Comparison of ENCODE assay signal across 8 mouse cellular contexts in the genomic region with DNA sequence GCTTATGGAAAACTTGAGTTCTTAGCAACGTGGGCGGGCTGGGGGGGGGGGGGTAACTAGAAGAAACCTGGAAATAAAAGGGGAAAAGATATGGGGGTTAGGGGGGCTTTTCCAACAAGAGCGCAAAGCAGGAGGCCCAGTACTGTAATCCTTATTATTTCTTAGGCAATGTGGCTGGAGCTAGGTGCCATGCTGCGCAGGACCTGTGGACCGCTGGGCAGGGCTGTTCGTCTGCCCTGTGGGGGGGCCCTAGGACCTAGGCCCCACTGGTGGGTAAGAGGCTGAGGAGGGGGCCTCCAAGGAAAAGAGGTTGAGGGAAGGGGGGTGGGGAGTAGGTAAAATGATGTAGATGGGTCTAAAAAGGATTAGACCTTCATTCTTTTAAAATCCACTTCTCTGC. TPM values are rescaled to one million over a fixed set of nuclear protein-coding genes. Genes with fewer than 3 reads are reported as not detected.
A peak's percentile ranks its signal among the peaks of the same experiment; 100 is the strongest.
DNase-seq lines count a peak whose midpoint lies in the region; ATAC-seq lines count a peak whose summit lies in the region.

No protein-coding gene starts in this region.

- peaks cover 4% of the 10 kb centered on the region; the same call in 1 of the 2 replicates for H3K4me1 ChIP-seq in neural tube, embryonic 11.5 days (ENCODE audit: control insufficient read depth, insufficient read depth, low read length)
- peaks cover 19% of the 10 kb centered on the region for H3K4me1 ChIP-seq in limb, embryonic 12.5 days (replicated peaks)
- peaks cover 9% of the 10 kb centered on the region for H3K4me1 ChIP-seq in stomach, embryonic 14.5 days (ENCODE audit: control insufficient read depth, insufficient read depth, low read length)

- peak overlapping the region; percentile 42 for H3K4me2 ChIP-seq in neural tube, embryonic 11.5 days (ENCODE audit: low read depth)
- H3K4me2 ChIP-seq in limb, embryonic 12.5 days: peak overlapping the region; percentile 74
- H3K4me2 ChIP-seq in stomach, embryonic 14.5 days (replicated peaks; ENCODE audit: low read depth, low read length): peak overlapping the region; percentile 56

- H3K4me3 ChIP-seq in neural tube, embryonic 11.5 days (ENCODE audit: low read depth, low read length): peak overlapping the region; percentile 43
- peak overlapping the region; percentile 47 for H3K4me3 ChIP-seq in limb, embryonic 12.5 days (replicated peaks)
- peak overlapping the region; percentile 44 for H3K4me3 ChIP-seq in stomach, embryonic 14.5 days (ENCODE audit: low read depth, low read length)

- H3K9ac ChIP-seq in neural tube, embryonic 11.5 days (ENCODE audit: low read length): peak overlapping the region; percentile 52
- H3K9ac ChIP-seq in limb, embryonic 12.5 days (replicated peaks): peak overlapping the region; percentile 63
- H3K9ac ChIP-seq in stomach, embryonic 14.5 days (replicated peaks; ENCODE audit: low read depth, low read length): peak overlapping the region; percentile 31; the same call in 1 of the 2 replicates

- no peaks in the 10 kb centered on the region for H3K27me3 ChIP-seq in neural tube, embryonic 11.5 days (ENCODE audit: control insufficient read depth, insufficient read depth, low read length)
- H3K27me3 ChIP-seq in limb, embryonic 12.5 days: no peaks in the 10 kb centered on the region
- no peaks in the 10 kb centered on the region for H3K27me3 ChIP-seq in stomach, embryonic 14.5 days (ENCODE audit: control insufficient read depth, insufficient read depth, low read length)

- ATAC-seq in cerebellum, adult (ENCODE audit: insufficient number of reproducible peaks, low FRiP score, low TSS enrichment): no peak
- peak; percentile 45 for ATAC-seq in neural tube, embryonic 11.5 days (ENCODE audit: insufficient read depth, low FRiP score, low TSS enrichment)
- ATAC-seq in limb, embryonic 12.5 days (ENCODE audit: insufficient number of reproducible peaks, insufficient read depth, low FRiP score, low TSS enrichment, low read depth): no peak
- ATAC-seq in stomach, embryonic 14.5 days (ENCODE audit: insufficient number of reproducible peaks, insufficient read depth, low FRiP score, low read depth): no peak

- H3K9me3 ChIP-seq in neural tube, embryonic 11.5 days (ENCODE audit: control insufficient read depth, low read length): no peaks in the 10 kb centered on the region
- no peaks in the 10 kb centered on the region for H3K9me3 ChIP-seq in limb, embryonic 12.5 days
- no peaks in the 10 kb centered on the region for H3K9me3 ChIP-seq in stomach, embryonic 14.5 days (ENCODE audit: control insufficient read depth, low read depth, low read length)

- H3K27ac ChIP-seq in neural tube, embryonic 11.5 days (ENCODE audit: low read depth, low read length): peak overlapping the region; percentile 3
- peak overlapping the region; percentile 84 for H3K27ac ChIP-seq in limb, embryonic 12.5 days
- H3K27ac ChIP-seq in stomach, embryonic 14.5 days (ENCODE audit: low read length): peak overlapping the region; percentile 56; the same call in 1 of the 2 replicates

- H3K36me3 ChIP-seq in neural tube, embryonic 11.5 days (ENCODE audit: control insufficient read depth, insufficient read depth, low read length): no peaks in the 10 kb centered on the region
- H3K36me3 ChIP-seq in limb, embryonic 12.5 days: no peaks in the 10 kb centered on the region
- H3K36me3 ChIP-seq in stomach, embryonic 14.5 days (ENCODE audit: control insufficient read depth, insufficient read depth, low read length): no peaks in the 10 kb centered on the region

- DNase-seq in cerebellum, adult 9-11 months: peak; percentile 59
- DNase-seq in neural tube, embryonic 11.5 days (ENCODE audit: low spot score): no peak
- DNase-seq in neural tube, embryonic 10.5 days (ENCODE audit: extremely low spot score, low spot score): no peak
- DNase-seq in adrenal gland, postnatal 25 days: no peak
- no peak for DNase-seq in right cerebral cortex, postnatal 14 days

- WGBS in neural tube, embryonic 11.5 days: 5% methylated on average over 5 of the region's 6 CpGs
- WGBS in limb, embryonic 12.5 days: 8% methylated on average over 6 of the region's 6 CpGs
- WGBS in stomach, embryonic 14.5 days: 5% methylated on average over 6 of the region's 6 CpGs

RNA-seq across cellular contexts. Expression of gene Coq8b, which starts 0.5 kb away (rescaled TPM):
- 15.8 and 17.1 TPM in 2 replicates for polyA plus RNA-seq in neural tube, embryonic 11.5 days (2014; fragmentation: Nextera tagmentation; extraction: Ambion mirVana)
- 15.7 and 16.6 TPM in 2 replicates for polyA plus RNA-seq in limb, embryonic 12.5 days (2016; fragmentation: Nextera tagmentation; extraction: Ambion mirVana)
- 19.7 and 20.5 TPM in 2 replicates for polyA plus RNA-seq in stomach, embryonic 14.5 days (2014; fragmentation: Nextera tagmentation; extraction: Ambion mirVana)
- total RNA-seq in adrenal gland, postnatal 25 days (2021): 74.4 and 90.3 TPM in 2 replicates

RNA-seq across cellular contexts. Expression of gene Itpkc, which starts 4.8 kb away (rescaled TPM):
- 6.5 and 8.3 TPM in 2 replicates for polyA plus RNA-seq in neural tube, embryonic 11.5 days (2014; fragmentation: Nextera tagmentation; extraction: Ambion mirVana)
- 9.3 and 9.5 TPM in 2 replicates for polyA plus RNA-seq in limb, embryonic 12.5 days (2016; fragmentation: Nextera tagmentation; extraction: Ambion mirVana)
- polyA plus RNA-seq in stomach, embryonic 14.5 days (2014; fragmentation: Nextera tagmentation; extraction: Ambion mirVana): 8.5 and 10.8 TPM in 2 replicates
- 15.9 and 18.3 TPM in 2 replicates for total RNA-seq in adrenal gland, postnatal 25 days (2021)

RNA-seq across cellular contexts. Expression of gene Numbl, which starts 24.9 kb away (rescaled TPM):
- polyA plus RNA-seq in neural tube, embryonic 11.5 days (2014; fragmentation: Nextera tagmentation; extraction: Ambion mirVana): 21.6 and 21.7 TPM in 2 replicates
- 25.3 and 26.5 TPM in 2 replicates for polyA plus RNA-seq in limb, embryonic 12.5 days (2016; fragmentation: Nextera tagmentation; extraction: Ambion mirVana)
- polyA plus RNA-seq in stomach, embryonic 14.5 days (2014; fragmentation: Nextera tagmentation; extraction: Ambion mirVana): 15.0 and 16.5 TPM in 2 replicates
- total RNA-seq in adrenal gland, postnatal 25 days (2021): 8.4 and 12.6 TPM in 2 replicates

RNA-seq across cellular contexts. Expression of gene Snrpa, which starts 37.2 kb away (rescaled TPM):
- polyA plus RNA-seq in neural tube, embryonic 11.5 days (2014; fragmentation: Nextera tagmentation; extraction: Ambion mirVana): 332 and 363 TPM in 2 replicates
- polyA plus RNA-seq in limb, embryonic 12.5 days (2016; fragmentation: Nextera tagmentation; extraction: Ambion mirVana): 294 and 321 TPM in 2 replicates
- polyA plus RNA-seq in stomach, embryonic 14.5 days (2014; fragmentation: Nextera tagmentation; extraction: Ambion mirVana): 260 and 274 TPM in 2 replicates
- total RNA-seq in adrenal gland, postnatal 25 days (2021): 108 and 114 TPM in 2 replicates

RNA-seq across cellular contexts. Expression of gene BC024978, which starts 37.7 kb away (rescaled TPM):
- polyA plus RNA-seq in neural tube, embryonic 11.5 days (2014; fragmentation: Nextera tagmentation; extraction: Ambion mirVana): 3.8 and 4.4 TPM in 2 replicates
- 4.0 and 4.1 TPM in 2 replicates for polyA plus RNA-seq in limb, embryonic 12.5 days (2016; fragmentation: Nextera tagmentation; extraction: Ambion mirVana)
- polyA plus RNA-seq in stomach, embryonic 14.5 days (2014; fragmentation: Nextera tagmentation; extraction: Ambion mirVana): 4.2 and 4.5 TPM in 2 replicates
- total RNA-seq in adrenal gland, postnatal 25 days (2021): 23.6 and 28.0 TPM in 2 replicates

Comparison
In these comparisons a context has a peak if more than half of its experiments do, and no peak if none do; other contexts are left out.
1. H3K27ac ChIP-seq: peak in every context shown above with its lines; median percentile 84 in limb, embryonic 12.5 days; 56 in stomach, embryonic 14.5 days; 3 in neural tube, embryonic 11.5 days.